Mouse (Mus musculus) colon, adult 2 months (tissue): ENCODE data around the gene Rubcnl. TPM values are rescaled to one million over a fixed set of nuclear protein-coding genes. Genes with fewer than 3 reads are reported as not detected.

Experiments
- polyA plus RNA-seq: library from polyadenylated mRNA; depleted of rRNA; stranded (reverse); fragments of >200 nt; gene quantifications from 2 replicates; pipeline ENCODE4 v1.2.3, GENCODE M21; 2012; rRNA removed

The Rubcnl gene
- polyA plus RNA-seq: 0.50 and 0.59 TPM in 2 replicates

DNA sequence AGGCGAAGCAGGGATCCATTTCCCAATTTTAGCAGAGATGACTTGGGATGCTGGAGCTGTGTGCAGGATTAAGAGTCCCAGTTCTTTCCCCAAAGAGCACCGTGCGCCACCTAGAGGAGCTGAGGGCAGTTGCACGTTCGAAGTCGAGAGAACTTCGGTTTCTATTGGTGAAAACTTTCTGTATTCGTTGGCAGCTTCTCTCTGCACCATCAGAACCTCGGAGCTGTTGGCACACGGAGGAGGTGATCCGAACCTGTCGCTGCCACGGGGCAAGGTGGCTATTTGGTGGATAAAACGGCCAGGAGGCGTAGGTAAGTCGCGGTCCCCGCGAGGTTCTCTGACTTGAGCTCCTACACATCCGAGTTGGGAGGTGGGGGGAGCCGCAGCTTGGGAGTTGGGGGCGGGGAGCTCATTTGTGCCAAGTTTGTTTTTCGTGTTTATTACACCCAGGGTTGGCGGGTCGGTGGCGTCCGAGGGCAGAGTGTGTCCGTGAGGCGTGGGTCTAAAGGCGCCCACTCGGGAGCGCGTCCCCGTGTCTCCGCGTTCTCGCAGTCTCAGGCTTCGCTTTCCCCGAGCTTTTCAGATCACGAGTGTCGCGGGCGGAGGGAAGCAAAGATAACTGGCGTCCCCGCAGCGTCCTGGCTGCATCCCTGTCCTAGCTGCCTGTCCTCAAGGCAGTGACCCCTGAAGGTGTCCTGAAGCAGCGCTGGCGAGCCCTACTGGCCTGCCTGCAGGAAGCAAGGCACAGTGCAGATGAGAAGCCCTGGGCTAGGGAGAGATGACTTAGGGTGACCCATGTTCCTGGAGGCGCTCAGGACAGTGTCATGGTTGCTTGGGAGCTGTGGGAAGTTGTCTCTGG, at the start of gene Rubcnl:
TSS of gene Rubcnl (plus strand) at position 172 of the 859 bp plus-strand sequence.

Other genes with a start within 250 kb of the Rubcnl start
- 10.0 and 11.2 TPM in 2 replicates for gene Lrch1, start 68.2 kb upstream of the Rubcnl start, polyA plus RNA-seq
- gene Lrrc63, start 114.9 kb downstream of the Rubcnl start, polyA plus RNA-seq: not detected in 2 replicates
- 3.7 and 5.6 TPM in 2 replicates for gene Lcp1, start 115.1 kb downstream of the Rubcnl start, polyA plus RNA-seq
- 0.15 TPM in 1 of 2 replicates, not detected in the other for gene Cpb2, start 226.3 kb downstream of the Rubcnl start, polyA plus RNA-seq